Mouse (Mus musculus) layer of hippocampus, postnatal 25 days (tissue): Measurements from ENCODE around the gene Rab7. TPM values are rescaled to one million over a fixed set of nuclear protein-coding genes. Genes with fewer than 3 reads are reported as not detected.
A peak's percentile ranks its signal among the peaks of the same experiment; 100 is the strongest.
"Not testable (repeated sequence)": the region's sequence is repeated elsewhere in the genome, so short reads cannot be mapped to it uniquely, and the experiment has no call there.

Source experiments
- DNase-seq, 2 experiments: peaks; one replicate each; pipeline ENCODE4 v3.0.0; 2022; ENCODE audit warnings: mixed read lengths in 2 of 2, low spot score in 1 of 2; ENCODE audit errors: extremely low spot score in 1 of 2
- total RNA-seq, 2 experiments: library from RNA; stranded (reverse); gene quantifications; 2 replicates each; pipeline ENCODE4 v1.2.3; 2021

Rab7 gene
- total RNA-seq, 2 experiments from 2014 or later, result 327 to 360 TPM

DNA sequence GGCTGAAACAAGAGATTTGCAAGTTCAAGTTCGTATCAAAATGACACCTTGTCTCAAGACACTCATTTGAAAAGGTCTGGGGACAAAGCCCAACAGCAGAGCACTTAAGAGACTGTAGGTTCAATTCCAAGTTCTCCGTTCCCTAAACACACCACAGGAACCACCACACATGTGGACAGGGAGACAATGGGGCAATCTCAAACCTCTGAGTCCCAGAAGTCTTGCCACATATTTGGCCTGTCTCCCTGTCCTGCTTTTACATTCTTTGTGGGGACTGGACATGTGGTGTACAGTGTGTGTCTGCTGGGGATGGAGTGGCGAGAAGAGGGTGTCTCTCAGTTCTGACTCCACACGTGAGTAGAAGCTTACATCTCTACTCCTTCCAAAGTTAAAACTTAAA lies 35.9 kb downstream of the Rab7 start:
- no peak for DNase-seq

DNA sequence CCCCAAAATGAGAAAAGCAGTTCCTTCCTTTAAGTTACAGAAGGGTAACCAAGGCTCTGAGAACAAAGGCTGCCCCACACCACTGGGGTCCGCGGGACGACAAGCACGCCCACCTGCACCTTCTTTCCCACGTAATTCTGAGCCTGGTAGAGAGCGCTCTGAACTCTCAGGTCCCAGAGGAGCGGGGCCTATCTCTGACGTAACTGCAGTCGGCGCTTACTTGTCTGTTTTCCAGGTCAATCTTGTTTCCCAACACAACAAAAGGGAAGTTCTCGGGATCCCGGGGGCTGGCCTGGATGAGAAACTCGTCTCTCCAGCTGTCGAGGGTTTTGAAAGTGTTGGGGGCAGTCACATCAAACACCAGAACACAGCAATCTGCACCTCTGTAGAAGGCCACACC lies 40.3 kb downstream of the Rab7 start:
- not testable (repeated sequence) for DNase-seq

DNA sequence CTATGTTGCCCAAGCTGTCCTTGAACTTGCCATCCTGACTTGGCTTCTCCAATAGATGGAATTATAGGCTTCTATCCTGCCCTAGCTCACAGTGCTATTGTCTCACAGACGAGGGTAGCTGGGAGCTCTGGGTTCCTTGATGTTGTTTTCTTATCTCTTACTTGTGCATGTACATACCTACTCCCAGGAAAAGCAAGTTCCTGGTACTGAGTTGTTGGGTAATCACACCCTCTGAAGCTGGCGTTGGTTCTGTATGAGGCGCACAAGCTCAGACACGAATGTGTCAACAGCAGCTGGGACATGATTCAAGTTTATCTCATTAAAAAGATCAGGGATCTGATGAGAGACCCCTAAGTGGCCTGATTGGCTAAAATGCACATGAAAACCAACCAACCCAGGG lies 41.6 kb downstream of the Rab7 start:
- no peak for DNase-seq

DNA sequence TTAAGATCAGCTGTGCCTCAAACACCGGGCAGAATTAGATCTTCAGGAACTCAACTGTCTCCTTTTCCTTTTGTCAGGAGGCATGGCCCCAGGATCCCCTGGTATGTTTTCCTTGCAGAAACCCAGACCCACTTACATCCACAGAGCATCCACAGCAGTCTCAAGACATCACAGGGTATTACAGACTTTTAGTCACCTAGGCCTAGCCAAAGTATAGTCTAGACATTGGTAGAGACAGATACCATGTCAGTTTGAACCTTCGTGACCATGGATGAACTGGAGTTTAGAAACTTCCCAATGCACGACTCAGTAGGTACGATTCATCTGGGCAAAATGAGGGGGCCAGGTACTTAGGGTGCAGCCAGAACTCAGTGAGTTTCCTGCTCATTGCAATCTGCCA lies 46.7 kb downstream of the Rab7 start:
- DNase-seq, result no peak

DNA sequence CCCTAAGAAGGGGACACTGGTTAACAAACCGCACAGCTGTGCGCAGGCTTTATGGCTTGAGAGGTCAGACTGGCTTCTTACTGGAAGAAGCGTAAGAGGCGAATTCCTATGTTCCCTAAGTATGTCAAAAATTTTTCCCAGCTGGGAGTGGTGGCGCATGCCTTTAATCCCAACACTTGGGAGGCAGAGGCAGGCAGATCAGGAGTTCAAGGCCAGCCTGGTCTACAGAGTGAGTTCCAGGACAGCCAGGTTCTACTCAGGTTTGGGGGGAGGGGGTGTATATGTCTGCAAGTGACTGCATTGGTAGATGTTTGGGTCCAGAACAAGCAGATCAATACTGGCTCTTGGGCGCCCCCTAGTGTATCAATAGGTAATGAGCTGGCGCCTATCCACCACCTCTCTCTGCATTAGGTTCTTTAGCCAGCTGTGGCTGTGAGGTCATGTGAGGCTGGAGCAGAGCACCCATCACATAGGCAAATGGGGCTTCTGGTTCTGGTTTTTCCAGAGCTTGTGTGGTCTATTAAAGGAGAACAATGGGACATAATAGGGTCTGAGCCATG lies 47.3 kb downstream of the Rab7 start:
- peak; percentile 78 to 87 for DNase-seq

DNA sequence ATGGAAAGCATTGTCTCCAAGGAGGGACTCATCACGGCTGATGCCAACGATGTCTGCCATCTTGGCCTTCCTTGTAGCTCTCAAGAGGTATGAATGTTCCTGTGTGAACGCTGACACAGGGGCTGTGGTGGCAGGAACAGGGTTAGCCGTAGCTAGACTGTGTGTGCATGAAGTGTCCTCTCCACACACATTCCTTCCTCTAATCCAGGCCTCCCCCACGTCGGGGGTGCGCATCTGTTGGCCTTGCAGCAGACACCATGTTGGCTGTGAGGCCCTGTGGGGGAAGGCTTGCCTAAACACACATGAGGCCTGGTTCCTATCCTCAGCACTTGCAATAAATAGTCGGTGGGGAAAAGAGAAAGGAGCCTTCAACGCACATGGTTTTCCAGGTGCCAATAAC lies 48.5 kb downstream of the Rab7 start:
- DNase-seq, result no peak

DNA sequence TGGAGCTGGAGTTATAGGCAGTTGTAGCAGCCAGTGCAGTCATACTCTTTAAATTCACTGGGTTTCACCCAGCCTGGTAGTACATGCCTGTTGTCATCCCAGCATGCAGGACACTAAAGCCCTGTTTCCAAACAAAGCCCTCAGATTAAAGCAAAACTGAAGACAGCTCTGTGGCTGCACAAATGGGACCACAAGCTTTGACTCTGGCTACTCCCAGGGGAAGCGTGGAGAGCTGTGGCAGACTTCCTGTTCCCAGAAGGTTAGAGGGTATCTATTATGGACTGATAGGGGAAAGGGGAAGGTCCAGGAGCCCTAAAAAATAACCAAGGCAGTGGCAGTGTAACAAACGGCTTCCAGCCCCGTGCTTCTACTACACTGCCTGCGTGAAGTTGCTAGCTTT lies 49.6 kb downstream of the Rab7 start:
- no peak for DNase-seq

DNA sequence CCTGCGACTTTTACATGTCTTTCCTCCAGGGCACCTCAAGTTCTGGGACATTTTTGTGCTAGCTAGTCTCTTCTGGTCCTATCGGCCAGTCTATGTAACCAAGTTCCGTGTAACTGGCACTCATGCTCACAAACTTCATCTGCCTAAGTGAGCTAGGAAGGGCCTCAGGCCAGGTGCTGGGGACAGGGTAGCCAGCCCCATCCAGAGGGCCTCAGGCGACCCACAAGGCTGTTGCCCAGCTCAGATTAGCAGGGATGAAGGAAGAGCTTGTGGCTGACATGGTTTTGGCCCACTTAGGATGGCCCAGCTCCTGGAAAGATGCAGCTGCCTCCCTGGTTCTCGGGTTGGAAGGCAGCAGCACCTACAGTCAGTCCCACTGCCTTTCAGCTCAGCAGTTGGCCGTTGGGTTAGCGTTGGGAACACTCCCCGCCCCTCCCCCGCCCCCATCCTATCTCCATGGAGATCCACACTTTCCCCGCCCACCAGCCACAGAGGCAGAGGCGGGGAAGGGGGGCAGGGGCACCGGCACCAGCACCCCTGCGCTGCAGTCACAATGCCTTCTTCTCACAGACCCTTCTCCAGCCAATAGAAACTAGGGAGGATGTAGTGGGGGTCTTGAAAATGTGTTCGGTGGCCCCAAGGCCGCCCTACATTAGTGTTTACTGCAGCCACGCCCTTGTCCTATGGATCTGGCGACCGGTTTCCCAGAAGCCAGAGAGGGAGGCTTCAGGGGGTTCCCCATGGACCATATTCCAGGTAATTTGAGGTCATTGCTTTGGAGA lies 51.1 kb downstream of the Rab7 start:
- DNase-seq, result peak; percentile 28 to 33

DNA sequence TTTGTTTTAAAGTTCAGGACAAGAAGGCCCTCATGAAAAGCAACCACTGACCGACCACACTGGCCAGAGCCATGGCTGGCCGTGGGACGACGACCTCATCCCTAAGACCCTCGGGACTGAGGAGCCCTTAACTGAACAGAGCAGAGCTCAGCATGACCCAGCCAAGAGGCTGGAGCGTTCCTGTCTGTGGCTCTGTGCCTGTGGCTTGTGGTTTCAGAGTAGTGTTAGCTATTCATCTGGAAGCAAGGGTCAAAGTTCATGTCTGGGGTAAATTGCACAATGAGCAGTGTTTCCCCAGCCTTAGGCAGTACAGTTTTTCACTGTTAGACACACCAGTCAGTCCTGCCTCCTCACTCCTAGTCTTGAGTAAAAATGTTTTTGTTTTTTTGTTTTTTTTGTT lies 52.3 kb downstream of the Rab7 start:
- DNase-seq, result no peak

DNA sequence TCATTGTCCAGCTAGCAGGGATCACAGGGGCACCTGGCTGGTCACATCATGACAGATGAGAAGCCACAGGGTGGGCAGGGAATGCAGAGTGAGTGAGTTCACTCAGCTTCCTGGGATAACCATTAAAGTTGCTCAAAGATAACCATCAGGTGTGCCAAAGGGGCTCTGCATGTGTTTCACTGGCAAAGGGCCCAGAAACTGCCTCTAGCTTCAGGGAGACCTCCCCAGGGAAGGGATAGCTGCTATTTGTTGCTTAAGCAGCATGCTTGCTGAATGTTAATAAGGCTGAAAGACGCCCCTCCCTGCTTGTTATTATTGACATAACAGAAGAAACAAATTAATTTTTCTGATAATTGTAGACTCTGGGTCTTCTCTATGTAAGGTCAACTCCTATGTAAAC lies 53.2 kb downstream of the Rab7 start:
- DNase-seq, result no peak

DNA sequence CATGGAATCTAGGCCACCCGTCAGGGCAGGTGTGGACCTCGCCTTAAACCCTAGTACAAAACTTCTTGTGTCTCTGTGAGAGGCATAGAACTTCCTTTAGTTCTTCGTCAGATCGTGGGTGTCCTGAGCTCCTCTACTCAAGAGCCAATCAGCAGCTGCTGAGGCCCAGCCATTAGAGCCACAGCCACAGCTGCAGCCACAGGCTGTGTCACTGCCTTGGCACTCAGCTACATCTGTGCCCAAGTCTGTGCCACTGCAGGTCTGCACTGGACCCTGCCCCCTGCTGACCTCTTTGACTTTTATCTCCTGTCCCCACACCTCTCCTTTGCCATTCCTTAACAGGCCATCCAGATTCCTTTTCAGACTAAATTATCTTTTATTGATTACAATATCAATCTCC lies 53.9 kb downstream of the Rab7 start:
- no peak for DNase-seq

DNA sequence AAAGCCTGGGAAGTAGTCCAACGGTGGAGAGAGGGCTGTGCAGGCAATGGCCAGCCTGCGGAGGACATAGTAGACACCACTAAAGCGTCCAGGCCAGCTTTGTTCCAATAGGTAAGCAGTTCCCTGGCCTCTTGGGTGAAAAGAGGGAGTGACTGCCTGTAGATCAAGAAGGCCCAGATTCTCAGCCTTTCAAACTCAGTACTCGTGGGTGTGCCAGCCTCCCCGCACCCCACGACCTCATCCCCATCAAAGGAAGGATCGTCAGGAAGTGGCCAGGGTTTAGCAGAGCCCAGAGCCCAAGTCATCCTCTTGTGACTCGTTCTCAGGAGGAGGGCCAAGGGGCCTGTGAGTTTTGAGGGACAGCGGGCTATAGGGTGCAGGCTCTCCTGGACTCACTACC lies 62.6 kb downstream of the Rab7 start:
- DNase-seq, result no peak

DNA sequence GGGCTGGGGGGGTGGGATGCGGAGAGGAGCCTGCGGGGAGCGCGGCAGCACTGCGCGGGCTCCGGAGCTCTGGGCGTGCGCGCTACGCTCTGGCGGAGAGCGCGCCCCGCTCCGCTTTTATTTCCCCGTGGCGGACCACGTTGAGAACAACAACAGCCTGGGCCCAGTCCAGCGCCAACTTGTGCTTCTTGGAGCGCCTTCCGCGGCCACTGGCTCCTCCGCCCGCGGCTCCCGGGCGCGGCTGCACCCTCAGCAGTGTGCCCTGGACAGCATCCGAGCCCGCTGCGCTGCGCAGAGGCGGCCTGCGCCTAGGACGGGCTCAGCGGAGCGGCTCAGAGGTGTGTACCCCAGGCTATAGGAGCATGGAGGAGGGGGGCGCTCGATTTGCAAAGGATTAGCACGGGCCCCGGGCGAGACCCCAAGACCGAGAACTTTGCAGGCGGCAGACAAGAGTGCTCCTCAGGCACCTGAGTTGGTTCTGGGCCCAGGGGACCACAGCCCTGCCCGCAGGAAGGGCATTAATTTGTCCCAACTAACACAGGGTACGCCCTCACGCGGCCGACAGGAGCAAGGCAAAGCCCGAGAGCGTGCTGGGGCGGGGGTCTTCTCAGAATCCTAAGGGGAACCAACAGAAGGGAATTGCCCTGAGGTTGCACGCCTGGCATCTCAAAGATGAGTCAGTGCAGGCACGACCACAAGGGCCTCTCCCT lies 63.4 kb downstream of the Rab7 start, which contains the start of gene H1fx:
Gene H1fx, minus strand, starts transcription at position 91 of the 710 bp plus-strand sequence.
- DNase-seq, result peak; percentile 76 to 83

DNA sequence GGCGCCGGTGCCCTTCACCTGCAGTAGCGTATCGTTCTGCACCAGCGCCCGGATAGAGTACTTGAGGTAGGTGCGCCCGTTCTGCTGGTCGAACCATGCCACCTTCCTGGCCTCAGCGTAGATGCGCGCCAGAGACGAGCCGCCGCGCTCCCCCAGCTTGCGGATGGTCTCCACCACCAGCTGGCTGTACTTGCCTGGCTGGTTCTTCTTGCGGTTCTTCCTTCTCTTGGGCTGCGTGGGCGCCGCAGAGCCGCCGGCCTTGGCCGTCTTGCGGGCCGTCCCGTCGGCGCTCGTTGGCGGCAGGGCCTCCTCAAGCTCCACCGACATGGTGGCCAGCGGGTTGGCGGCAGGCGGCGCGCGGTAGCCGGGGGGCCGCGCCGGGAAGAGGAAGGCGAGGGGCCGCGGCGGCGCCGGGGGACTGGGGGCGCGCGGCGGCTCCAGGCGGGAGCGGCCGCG lies 64.0 kb downstream of the Rab7 start:
- peak; percentile 36 to 48 for DNase-seq

DNA sequence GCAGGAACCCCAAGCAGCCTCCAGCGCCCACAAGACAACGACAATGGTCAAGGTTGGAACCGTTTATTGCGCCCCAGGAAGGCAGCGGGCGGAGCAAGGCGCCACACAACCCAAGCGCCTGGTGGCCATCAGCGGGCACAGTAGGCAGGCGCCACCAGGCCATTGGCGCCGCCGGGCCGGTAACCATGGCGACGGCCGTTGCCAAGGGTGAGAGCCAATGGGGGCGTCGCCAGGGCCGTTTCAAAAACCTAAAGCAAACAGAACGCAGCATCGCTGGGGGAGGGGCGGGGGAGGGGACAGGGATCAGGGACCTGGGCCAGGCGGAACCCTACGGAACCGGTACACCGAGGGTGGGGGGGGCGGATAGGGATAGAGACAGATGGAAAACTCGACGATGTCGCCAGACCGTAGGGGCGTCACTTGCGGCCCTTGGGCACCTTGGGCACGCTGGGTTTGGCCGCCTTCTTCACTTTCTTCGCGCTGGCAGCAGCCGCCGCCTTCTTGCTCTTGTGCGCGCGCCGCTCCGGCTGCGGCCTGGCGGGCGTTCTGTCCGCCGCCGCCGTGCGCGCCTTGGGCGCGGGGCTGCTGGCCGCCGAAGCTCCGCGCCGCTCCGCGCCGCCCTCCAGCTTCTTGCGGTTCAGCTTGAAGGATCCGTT lies 64.6 kb downstream of the Rab7 start:
- DNase-seq, result peak; percentile 78 to 81

DNA sequence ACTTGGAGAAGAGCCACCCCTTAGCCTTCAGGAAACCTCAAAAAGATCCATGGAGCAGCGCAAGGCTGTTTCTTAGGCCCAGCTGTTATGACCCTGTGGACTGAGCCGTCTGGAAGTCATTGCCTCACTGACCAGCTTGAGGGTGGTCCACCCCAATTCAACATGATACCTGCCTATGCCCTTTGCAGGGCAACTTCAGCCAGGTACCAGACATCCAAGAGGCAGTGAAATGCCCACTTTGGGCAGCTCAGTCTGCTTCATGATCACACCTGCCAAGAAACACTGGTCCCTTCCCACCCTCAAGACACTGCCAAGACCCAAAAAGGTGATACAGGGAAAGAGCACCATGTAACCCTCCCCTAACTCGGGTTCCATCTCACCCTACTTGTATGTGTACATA lies 65.3 kb downstream of the Rab7 start:
- DNase-seq, result no peak

DNA sequence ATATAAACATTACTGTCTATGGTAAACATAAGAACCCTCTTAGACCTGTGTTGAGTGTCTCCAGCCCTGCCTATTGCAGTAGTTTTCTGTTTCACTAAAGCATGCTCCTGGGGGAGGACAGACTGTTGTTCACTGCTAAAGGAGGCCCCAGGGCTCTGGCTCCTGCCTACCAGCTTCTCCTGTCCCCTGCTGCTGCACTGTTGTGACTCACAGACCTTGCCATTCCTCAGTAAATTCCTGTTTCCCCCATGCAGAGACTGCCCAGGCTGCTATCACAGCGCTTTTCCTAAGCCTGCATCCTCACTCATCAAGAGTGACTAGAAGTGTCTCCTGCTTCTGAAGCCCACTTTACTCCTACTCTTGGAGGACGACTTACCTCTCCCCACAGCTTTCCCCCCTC lies 75.0 kb downstream of the Rab7 start:
- DNase-seq, result no peak

DNA sequence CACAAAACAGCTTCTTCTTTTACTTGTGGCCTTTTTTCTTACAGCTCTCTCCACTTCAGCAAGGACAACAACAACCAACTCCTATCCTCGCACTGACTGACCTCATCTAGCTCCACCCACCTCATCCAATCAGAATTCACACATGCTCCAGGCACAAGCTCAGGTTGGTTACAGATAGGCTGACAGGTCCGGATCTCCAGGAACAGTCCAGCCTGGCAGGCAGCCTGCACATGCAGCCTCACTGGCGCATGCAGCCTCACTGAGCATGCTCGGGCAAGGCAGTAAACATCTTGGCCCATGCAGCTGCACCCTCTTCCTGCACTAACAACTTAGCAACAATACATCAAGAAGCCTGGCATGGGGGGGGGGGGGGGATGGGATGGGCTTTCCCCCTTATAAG lies 82.6 kb downstream of the Rab7 start:
- not testable (repeated sequence) for DNase-seq
